Mouse (Mus musculus): ENCODE data around the gene Zan. TPM values are rescaled to one million over a fixed set of nuclear protein-coding genes. Genes with fewer than 3 reads are reported as not detected.

The Zan gene
- polyA plus RNA-seq, 1 experiment: 0.01 TPM

DNA sequence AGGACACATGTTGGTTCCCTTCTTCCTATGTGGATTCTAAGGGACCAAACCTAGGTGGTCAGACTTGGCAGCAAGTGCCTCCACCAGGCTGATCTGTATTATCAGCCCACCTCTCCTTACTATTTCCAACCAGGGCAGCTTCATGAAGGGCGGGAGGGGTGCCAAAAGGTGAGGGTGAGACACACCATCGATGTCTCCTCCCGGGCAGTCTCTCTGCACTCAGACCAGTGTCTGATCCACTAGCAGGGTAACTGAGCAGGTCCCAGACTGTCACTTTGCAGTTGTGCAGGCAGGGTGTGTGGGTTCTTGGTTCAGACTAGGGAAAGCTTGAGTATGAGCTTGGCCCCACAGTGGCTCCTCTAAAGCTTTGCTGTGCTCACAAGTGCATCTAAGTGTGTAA lies 37.9 kb upstream of the Zan start:
- Histone ChIP-seq H3K4me3 (ENCODE audit: insufficient read depth, poor library complexity, severe bottlenecking) (no peak overlapping the region), H3K79me3 (ENCODE audit: low read depth) (peaks cover 56% of the 10 kb centered on the region), H3K79me2 (ENCODE audit: control insufficient read depth, insufficient read depth) (peaks cover 86% of the 10 kb centered on the region), H3ac (ENCODE audit: control insufficient read depth, insufficient read length, low read depth) (no peak overlapping the region), H3K36me3 (ENCODE audit: control insufficient read depth, insufficient read depth) (peaks cover 12% of the 10 kb centered on the region), H3K27me3 (ENCODE audit: control insufficient read depth, insufficient read depth, insufficient read length) (no peaks in the 10 kb centered on the region)
- no peak for TF ChIP-seq MYOG (IDR thresholded peaks at IDR 0.05; ENCODE audit: control insufficient read depth, extremely low read depth, insufficient read length)
- TF ChIP-seq MYOD1 (IDR thresholded peaks at IDR 0.05; ENCODE audit: control insufficient read depth, insufficient read length, low read depth): no peak
- TF ChIP-seq MAX (IDR thresholded peaks at IDR 0.05): no peak
- TF ChIP-seq FOSL1 (IDR thresholded peaks at IDR 0.05; ENCODE audit: insufficient read depth, low read length, poor library complexity, severe bottlenecking): no peak
- TF ChIP-seq USF1 (IDR thresholded peaks at IDR 0.05; ENCODE audit: low read depth): no peak
- no peak for TF ChIP-seq CEBPB (IDR thresholded peaks at IDR 0.05; ENCODE audit: low read depth)
- no peak for TF ChIP-seq CTCF (IDR thresholded peaks at IDR 0.05; ENCODE audit: control insufficient read depth, insufficient read depth, insufficient read length)

DNA sequence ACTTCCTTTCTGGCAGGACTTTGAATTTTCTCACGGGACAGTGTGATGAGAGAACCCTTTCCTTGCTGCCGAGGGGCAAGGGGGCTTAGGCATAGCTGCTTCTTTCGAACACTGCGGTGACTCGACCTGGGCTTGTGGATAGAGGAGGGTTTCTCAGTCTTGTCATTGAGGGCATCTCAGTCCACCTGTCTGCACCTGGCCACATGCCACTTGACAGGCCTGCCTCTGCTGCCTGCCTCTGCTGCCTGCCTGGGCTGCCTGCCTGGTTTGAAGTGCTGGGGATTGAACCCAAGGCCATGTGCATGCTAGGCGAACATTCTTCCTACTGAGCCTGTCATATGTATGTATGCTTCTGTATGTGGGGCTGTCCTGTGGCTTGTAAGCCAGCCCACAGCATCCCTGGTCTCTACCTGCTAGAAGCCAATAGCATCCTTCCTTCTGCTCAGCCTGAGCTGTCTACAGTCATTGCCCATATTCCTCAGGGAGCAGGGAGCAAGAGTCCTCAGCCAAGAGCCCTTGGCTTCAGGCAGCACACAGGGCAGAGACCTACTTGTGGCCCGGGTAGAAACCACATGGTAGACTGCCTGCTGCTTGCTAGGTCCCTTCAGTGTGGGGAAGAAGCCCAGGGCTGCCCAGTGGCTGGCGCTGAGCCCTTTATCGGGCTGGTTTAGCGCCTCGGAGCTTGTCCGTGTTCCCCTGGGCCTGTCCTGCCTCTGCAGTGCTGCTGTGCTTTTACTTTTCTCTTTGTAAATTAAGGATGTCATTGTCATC lies 37.3 kb upstream of the Zan start:
- Histone ChIP-seq H3K4me3 (ENCODE audit: insufficient read depth, poor library complexity, severe bottlenecking) (no peak overlapping the region), H3ac (ENCODE audit: control insufficient read depth, insufficient read length, low read depth) (no peak overlapping the region), H3K27me3 (ENCODE audit: control insufficient read depth, insufficient read depth, insufficient read length) (no peaks in the 10 kb centered on the region), H3K36me3 (ENCODE audit: control insufficient read depth, insufficient read depth) (peaks cover 11% of the 10 kb centered on the region), H3K79me2 (ENCODE audit: control insufficient read depth, insufficient read depth) (peaks cover 86% of the 10 kb centered on the region), H3K79me3 (ENCODE audit: low read depth) (peaks cover 56% of the 10 kb centered on the region)
- TF ChIP-seq MYOD1 (IDR thresholded peaks at IDR 0.05; ENCODE audit: control insufficient read depth, insufficient read length, low read depth) (no peak), MAX (IDR thresholded peaks at IDR 0.05) (no peak), CTCF (IDR thresholded peaks at IDR 0.05; ENCODE audit: control insufficient read depth, insufficient read depth, insufficient read length) (no peak), CEBPB (IDR thresholded peaks at IDR 0.05; ENCODE audit: low read depth) (no peak), USF1 (IDR thresholded peaks at IDR 0.05; ENCODE audit: low read depth) (no peak), MYOG (IDR thresholded peaks at IDR 0.05; ENCODE audit: control insufficient read depth, extremely low read depth, insufficient read length) (no peak), FOSL1 (IDR thresholded peaks at IDR 0.05; ENCODE audit: insufficient read depth, low read length, poor library complexity, severe bottlenecking) (no peak)

DNA sequence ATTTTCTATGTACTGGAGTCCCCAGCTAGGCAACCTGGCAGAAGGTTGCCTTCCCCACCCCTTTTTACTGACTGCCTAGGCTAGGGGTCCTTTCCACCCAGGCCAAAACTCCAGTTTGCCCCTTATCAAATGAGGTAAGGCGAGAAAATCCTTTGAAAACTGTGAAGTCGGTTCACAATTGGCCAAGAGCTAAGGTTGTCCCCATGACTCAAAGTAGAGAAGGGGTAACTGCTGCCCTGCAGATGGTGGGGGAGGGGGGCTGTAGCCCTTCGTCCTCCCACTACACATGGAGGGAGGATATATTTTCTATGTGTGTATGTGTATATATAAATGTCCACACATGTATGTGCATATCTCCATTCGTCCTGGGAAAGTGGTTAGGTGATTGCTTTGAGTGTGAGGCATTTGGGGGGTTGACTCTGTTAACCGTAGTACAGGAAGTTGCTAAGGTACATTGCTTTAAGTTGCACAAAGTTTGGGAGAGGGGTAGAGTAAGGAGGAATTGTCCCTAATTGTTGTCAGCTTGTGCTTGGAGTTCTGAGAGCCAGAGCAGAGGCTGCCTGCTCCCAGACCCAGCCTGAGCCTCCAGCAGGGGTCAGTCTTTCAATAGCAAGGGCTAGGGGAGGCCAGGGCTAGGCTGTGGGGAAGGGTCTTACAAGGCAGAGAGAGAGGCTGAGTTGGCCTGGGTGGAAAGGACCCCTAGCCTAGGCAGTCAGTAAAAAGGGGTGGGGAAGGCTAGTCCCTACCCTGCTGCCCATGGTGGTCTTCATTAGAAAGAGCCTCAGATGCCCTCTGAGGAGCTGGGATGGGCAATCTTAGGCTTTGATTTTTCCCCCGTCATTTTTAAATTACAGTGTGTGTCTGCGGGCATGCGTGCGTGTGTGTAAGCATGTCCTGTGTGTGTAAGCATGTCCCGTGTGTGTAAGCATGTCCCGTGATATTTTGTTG lies 36.3 kb upstream of the Zan start:
- TF ChIP-seq FOSL1 (IDR thresholded peaks at IDR 0.05; ENCODE audit: insufficient read depth, low read length, poor library complexity, severe bottlenecking) (no peak), CEBPB (IDR thresholded peaks at IDR 0.05; ENCODE audit: low read depth) (no peak), USF1 (IDR thresholded peaks at IDR 0.05; ENCODE audit: low read depth) (no peak), CTCF (IDR thresholded peaks at IDR 0.05; ENCODE audit: control insufficient read depth, insufficient read depth, insufficient read length) (peak; percentile 15)
- Histone ChIP-seq H3K79me3 (ENCODE audit: low read depth) (peaks cover 53% of the 10 kb centered on the region), H3K27me3 (ENCODE audit: control insufficient read depth, insufficient read depth, insufficient read length) (no peaks in the 10 kb centered on the region), H3ac (ENCODE audit: control insufficient read depth, insufficient read length, low read depth) (no peak overlapping the region), H3K36me3 (ENCODE audit: control insufficient read depth, insufficient read depth) (peaks cover under 1% of the 10 kb centered on the region), H3K4me3 (ENCODE audit: insufficient read depth, poor library complexity, severe bottlenecking) (no peak overlapping the region), H3K79me2 (ENCODE audit: control insufficient read depth, insufficient read depth) (peaks cover 77% of the 10 kb centered on the region)

DNA sequence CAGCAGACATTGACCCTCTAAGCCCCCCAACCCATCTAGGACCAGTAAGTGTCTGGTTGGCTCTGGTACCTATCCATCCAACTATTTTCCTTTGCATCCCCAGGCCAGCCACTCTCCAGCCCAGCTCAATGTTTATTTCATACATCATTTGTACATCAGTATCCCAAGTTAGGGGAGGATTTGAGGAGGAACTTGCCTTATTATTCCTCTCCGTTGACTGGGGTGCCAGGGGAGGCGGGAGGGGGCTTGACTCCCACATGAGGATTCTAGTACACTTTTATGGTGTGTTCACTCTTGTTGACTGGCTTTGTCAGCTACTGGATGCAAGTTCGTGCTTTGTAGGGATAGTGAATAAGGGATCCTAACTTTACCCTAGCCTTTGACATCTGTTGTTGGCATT lies 34.8 kb upstream of the Zan start:
- TF ChIP-seq MYOD1 (IDR thresholded peaks at IDR 0.05; ENCODE audit: control insufficient read depth, insufficient read length, low read depth) (no peak), MYOG (IDR thresholded peaks at IDR 0.05; ENCODE audit: control insufficient read depth, extremely low read depth, insufficient read length) (no peak), USF1 (IDR thresholded peaks at IDR 0.05; ENCODE audit: low read depth) (no peak), CTCF (IDR thresholded peaks at IDR 0.05; ENCODE audit: control insufficient read depth, insufficient read depth, insufficient read length) (no peak), FOSL1 (IDR thresholded peaks at IDR 0.05; ENCODE audit: insufficient read depth, low read length, poor library complexity, severe bottlenecking) (no peak), CEBPB (IDR thresholded peaks at IDR 0.05; ENCODE audit: low read depth) (no peak), MAX (IDR thresholded peaks at IDR 0.05) (no peak)
- H3K79me3 ChIP-seq (ENCODE audit: low read depth): peaks cover 49% of the 10 kb centered on the region
- peaks cover 63% of the 10 kb centered on the region for H3K79me2 ChIP-seq (ENCODE audit: control insufficient read depth, insufficient read depth)
- H3K36me3 ChIP-seq (ENCODE audit: control insufficient read depth, insufficient read depth): no peaks in the 10 kb centered on the region
- no peak overlapping the region for H3ac ChIP-seq (ENCODE audit: control insufficient read depth, insufficient read length, low read depth)
- no peaks in the 10 kb centered on the region for H3K27me3 ChIP-seq (ENCODE audit: control insufficient read depth, insufficient read depth, insufficient read length)
- no peak overlapping the region for H3K4me3 ChIP-seq (ENCODE audit: insufficient read depth, poor library complexity, severe bottlenecking)

DNA sequence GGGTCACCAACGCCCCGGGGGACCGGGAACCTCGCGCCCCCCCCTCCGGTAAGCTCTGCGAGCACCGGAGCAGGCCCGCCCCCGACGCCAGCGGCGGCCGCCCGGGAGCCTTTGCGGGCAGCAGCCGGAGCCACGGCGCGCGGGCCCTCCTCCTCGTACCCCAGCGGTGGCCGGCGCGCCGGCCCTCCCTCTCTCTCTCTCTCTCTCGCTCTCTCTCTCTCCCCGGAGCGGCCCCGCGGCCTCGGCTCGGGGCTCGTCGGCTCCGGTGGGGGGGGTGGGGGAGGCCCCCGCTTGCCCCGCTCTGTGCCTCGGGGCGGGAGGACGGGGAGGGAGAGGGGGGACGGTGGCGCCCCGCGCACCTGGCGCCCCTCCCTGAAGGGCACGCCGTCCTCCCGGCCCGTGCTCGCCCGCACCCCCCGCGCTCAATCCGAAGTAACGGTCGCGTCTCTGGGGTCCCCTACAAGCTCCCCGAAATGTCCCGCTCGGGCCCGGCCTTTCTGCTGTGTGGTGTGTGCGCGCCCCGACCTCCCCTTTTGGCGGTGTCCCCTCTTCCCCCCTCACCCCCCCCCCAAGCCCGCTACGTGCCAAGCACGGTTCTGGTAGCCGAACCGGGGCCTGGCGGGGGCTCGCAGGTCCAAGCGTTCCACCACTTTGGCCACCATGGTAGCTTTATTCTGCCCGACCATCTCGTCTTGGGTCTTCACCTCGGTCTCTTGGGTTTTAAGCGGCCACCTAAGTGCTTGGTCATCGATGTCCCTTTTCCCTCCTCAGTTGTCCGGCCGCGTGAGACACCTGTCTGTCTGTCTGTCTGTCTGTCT lies 33.9 kb upstream of the Zan start:
- no peak for TF ChIP-seq CEBPB (IDR thresholded peaks at IDR 0.05; ENCODE audit: low read depth)
- TF ChIP-seq MYOG (IDR thresholded peaks at IDR 0.05; ENCODE audit: control insufficient read depth, extremely low read depth, insufficient read length): no peak
- no peak for TF ChIP-seq USF1 (IDR thresholded peaks at IDR 0.05; ENCODE audit: low read depth)
- no peak for TF ChIP-seq MAX (IDR thresholded peaks at IDR 0.05)
- no peak for TF ChIP-seq FOSL1 (IDR thresholded peaks at IDR 0.05; ENCODE audit: insufficient read depth, low read length, poor library complexity, severe bottlenecking)
- TF ChIP-seq MYOD1 (IDR thresholded peaks at IDR 0.05; ENCODE audit: control insufficient read depth, insufficient read length, low read depth): no peak
- Histone ChIP-seq H3K4me3 (ENCODE audit: insufficient read depth, poor library complexity, severe bottlenecking) (peak overlapping the region; percentile 60), H3K27me3 (ENCODE audit: control insufficient read depth, insufficient read depth, insufficient read length) (no peaks in the 10 kb centered on the region), H3ac (ENCODE audit: control insufficient read depth, insufficient read length, low read depth) (peak overlapping the region; percentile 93), H3K79me3 (ENCODE audit: low read depth) (peaks cover 42% of the 10 kb centered on the region), H3K36me3 (ENCODE audit: control insufficient read depth, insufficient read depth) (no peaks in the 10 kb centered on the region), H3K79me2 (ENCODE audit: control insufficient read depth, insufficient read depth) (peaks cover 54% of the 10 kb centered on the region)
